Mouse (Mus musculus) cerebellum, postnatal 4 days (tissue): ENCODE results near the gene Sec24d.
"Not testable (repeated sequence)": the region's sequence is repeated elsewhere in the genome, so short reads cannot be mapped to it uniquely, and the experiment has no call there.

ENCODE experiments used
- DNase-seq, 2 experiments: peaks; one replicate each; pipeline ENCODE4 v3.0.0; 2022; ENCODE audit warnings: low spot score in 2 of 2, mixed read lengths in 1 of 2

The Sec24d gene

DNA sequence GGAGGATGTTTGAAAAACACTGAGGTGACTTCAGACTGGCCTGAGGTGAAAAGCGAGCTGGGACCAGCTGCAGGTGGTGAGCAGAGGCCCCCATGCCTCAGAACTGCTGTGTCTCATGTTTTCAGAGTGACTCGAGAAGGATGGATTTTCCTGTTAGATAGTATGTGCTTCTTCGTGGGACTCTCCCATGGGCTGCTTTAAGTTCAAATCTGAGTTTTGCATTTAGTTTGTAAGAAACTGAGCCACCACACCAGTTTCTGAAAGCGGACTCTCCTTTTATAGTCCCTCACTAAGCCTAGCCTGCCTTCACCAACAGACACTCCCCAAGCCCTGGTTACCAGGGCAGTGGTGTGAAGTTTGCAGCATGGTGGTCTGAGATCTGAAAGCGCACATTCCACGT, 70.6 kb downstream of the Sec24d start:
- DNase-seq: no peak

DNA sequence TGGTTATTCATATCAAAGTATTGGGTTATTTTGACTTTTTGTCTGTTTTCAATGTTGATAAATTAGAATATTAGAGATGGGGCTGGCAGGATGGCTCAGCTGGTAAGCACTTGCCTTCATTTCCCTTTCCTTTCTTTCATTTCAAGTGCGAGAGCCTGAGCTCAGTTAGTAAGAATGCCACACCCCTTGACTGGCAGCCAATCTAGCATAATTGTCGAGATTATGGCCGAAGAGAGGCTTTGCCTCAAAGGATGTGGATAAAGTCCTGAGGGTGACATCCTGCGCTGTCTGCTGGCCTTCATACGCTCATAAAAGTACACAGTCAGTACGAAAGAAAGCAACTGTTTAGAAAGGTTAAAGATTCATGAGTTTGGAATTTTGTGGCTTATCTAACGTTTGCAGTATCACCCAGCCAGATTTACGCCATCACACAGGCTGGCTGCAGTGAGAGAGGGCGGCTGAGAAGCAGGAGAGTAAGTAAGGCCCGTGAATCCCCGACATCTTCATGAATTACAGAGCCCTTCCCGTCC, 71.5 kb downstream of the Sec24d start:
- DNase-seq: no peak

DNA sequence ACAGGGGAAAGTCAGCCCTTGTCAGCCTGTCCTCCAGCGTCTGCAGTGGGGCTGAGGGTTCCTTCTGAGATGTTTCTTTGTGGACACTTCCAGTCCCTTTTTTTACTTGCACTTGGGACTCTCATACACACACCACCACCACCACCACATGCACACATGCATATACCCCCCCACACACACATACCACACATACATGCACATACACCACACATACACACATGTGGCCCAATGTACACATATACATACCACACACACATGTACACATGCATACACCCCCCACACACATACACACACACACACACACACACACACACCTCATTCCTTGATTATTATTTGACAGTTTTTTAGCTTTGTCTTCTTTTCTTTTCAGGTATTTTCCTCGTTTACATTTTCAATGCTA, 73.8 kb downstream of the Sec24d start:
- DNase-seq: no peak

DNA sequence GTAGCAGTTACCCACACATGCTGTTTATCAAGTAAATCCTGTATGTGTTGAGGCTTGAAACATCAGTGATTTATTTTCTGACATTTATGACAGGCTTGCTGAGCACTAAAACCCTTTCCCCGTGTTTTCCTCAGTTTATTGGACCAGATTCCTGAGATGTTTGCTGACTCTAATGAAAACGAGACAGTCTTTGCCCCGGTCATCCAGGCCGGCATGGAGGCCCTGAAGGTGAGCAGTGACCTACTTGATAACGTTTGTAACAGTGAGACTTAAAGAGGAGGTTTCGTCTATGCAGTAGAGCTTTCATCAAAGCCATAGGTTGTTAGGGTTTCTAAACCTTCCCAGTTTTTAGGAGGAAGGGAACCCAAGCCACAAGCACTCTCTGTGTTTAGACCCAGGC, 76.4 kb downstream of the Sec24d start:
- DNase-seq: no peak

DNA sequence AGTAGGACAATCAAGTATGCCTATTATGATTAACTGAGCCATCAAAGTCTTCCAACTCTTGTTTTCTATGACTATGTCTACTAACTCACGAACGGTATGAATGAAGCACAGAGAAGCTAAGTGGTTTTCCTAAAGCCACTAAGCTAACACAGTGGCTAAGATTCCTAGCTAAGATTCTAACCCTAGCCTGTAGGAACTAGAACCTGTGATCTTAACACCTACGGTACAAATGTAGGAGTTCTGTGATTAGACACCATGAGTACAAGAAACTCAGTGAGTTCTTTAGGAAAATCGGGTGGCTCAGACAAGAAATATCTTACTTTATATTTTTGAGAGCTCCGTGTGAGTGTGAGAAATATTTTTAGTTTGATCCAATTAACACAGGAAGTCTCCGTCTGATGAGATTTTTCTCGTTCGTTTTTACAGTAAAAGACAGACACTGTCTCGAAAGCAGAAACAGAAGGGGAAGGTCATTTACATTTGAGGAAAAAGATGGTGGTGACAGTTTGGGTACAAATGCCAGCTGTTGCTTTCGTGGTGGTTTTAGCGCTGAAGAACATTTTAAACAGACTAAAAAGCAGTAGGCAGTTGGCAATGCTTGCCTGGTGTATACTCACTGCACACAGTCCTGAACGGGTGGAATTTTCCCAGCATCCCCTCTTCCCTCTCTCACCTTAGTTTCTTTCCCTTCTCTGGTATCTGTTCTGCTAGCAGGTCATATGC, 81.0 kb downstream of the Sec24d start:
- DNase-seq: no peak

DNA sequence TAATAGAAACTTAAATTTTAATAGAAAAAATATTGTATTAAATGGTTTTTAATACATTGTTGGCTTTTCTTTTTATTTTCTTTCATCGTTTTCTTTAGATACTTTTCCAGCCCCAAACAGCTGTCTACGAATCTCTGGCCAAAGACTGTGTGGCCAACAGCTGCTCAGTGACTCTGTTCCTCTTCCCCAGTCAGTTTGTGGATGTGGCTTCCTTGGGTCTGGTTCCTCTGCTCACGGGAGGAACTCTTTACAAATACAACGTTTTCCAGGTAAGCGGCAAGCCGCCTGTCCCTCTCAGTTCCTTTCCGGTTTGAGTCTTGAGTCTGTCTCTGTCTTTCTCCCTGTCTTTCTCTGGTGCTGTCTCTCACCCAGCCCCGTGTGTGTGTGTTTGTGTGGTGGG, 83.3 kb downstream of the Sec24d start:
- DNase-seq: no peak

DNA sequence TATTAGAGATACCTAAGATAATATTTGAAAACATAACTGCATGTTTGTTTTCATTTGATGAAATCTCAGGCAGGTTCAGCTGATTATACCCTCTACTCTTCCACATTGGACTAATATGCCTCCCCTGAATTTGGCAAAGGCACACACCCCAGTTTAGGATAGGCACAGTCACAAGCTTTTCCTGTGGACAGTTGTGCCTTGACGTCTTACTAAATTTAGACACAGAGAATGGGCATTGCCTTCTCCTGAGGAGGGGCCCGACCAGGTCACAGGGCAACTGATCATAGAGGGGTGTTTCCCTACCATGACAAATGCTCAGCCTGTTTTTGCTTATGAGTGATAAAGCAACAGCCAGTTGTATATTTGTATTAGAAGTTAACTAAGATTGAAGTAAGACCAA, 84.3 kb downstream of the Sec24d start:
- DNase-seq: no peak

DNA sequence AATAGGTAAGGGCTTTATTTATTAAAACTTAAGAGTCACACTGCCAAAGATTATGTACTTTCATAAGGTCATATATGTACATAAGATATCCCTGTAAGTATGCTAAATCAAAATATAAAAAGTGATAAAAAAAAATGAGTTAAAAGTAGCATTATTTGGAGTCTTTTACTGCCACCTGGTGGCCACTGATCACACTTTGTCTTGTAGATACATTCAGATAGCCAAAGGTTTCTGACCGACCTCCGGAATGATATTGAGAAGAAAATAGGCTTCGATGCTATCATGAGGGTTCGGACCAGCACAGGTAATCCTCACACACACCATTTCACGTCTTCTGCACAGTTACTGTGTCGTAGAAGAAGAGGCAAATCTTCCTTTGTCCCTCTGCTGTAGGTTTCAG, 85.9 kb downstream of the Sec24d start:
- peak in 1 of 2 experiments; percentile 35 for DNase-seq

DNA sequence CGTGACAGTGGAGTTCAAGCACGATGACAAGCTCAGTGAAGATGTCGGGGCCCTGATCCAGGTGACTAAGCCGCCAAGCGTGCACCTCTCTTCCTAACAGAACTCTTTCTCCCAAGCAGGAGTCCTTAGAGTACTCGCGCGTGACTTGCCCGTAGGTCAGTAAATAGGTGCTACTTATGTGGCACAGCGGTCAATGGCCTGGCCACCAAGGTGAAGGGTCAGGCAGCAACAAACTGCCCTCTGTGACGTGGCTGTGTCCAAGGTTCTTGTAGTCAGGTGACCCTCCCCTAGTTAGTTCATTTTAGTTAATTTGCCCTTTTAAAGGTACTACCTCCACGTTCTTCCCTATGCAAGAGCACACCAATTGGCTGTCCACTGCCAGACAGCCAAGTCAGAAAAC, 86.4 kb downstream of the Sec24d start:
- no peak for DNase-seq

DNA sequence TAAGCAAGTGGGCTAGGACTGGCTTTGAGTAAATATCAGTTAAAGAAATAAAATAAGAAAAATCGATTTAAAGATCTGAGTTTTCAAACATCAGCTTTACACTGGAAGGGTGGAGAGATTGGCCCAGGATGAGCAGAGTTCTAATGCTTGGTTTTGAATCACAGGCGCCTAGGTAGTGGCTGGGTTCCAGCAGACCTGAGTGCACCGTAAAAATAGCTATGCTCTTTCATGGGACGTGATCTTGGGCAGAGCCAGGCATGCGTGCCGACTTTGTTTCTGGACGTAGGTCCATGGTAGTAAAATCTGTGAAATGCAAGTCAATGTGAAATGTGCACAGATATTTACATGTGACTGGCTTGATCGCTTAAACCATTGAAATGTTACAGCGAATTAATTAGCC, 87.1 kb downstream of the Sec24d start:
- DNase-seq: no peak

DNA sequence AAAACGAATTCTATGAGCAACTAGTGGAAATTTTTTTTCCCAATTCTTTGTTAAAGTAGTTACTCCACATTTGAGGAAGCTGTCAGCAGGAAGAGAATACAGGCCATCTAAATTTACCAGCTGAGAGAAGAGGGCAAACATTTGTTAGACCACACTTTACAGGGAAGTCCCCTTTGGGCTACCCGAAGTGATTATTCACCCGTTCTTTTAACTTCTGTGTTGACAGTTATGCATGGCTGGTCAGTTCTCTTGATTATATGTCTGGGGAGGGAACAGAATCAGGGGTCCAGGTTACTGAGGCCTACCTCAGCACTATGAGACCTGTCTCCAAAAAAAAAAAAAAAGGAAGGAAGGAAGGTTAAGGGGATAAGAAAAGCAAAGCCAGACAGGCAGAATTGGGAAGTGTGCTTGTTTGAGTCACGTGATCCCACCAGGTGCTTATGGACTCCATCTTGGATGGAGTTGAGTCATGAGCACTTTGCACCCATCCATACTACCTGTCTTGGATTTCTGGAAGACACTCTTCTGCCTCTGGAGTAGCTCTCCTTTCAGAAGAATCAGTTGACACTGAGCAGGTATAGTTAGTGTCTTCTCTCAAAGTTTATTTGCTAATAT, 89.2 kb downstream of the Sec24d start:
- DNase-seq: no peak

DNA sequence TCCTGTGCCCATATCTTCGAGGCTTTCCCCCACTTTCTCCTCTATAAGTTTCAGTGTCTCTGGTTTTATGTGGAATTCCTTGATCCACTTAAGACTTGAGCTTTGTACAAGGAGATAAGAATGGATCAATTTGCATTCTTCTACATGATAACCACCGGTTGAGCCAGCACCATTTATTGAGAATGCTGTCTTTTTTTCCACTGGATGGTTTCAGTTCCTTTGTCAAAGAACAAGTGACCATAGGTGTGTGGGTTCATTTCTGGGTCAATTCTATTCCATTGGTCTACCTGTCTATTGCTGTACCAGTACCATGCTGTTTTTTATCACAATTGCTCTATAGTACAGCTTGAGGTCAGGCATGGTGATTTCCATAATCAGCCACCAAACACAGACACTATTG, 99.6 kb downstream of the Sec24d start:
- DNase-seq: not testable (repeated sequence)

DNA sequence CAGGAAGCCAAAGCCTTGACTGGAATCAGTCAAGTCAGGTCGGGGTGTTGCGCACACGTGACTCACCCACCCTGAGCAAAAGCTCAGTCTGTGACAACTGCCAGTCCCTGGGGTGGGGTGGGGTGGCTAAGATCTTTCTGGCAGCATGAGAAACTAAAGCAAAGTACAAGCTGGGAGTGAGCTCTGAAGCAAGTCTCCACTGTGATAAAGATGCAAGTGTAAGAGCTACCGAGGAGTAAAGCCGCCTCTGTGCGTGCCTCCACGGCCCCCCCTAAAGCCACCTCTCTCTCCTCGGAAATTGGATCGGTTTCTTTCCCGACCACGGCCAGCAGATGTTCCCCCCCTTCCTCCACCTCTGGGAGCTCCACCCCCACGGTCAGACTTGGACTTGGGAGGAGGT, 101.9 kb downstream of the Sec24d start:
- DNase-seq: no peak

DNA sequence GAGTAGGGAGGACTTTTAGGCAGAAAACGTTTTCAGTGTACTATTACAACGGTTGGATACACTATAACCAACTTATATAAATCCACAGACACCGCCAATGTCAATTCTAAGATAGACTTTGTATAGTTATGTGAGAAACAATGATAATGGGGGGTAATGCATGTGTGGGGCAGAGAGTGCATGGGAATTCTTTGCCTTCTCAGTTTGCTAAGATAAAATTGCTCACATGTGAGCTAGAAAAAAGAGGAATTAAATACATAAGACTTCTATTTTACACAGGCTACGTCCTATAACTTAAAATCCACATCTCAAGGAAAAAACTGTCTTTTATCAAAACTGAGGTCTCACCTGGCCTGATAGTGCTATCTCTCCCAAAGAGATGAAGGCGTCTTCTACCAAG, 103.7 kb downstream of the Sec24d start:
- no peak for DNase-seq

DNA sequence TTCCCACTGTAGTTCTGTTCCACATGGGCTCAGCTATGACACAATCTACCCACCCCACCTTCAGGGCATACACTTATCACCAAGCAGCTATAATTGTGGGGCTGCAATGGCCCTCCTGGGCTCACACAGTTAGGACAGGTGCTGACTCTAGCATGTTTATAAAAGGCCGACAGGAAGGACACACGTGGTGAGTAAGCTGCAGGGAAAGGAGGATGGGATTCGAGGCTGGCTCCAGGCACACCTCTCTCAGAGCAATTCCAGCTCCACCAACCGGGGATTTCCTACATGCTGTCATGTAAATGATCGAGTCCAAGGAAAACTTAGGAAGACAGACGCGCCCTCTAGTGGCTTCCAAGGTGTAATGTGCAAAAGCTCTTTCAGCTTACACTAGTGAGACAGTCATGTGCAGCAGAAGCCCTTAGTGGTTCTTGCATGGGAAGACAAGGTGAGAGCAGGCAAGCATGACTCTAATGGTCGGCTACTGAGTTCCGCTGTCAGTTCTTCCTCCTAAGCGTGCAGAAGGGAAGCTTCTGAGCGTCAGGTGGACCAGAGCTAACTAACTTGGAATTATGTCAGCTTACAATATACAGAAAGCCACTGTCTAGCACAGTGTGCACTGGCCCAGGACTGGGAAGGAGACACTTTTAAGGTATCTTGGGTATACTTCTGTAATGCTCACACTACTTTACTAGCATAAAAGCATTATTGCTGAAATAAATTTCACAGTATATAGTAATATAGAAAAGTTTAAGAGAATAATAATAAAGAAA, 104.7 kb downstream of the Sec24d start:
- peak; percentile 33 to 67 for DNase-seq

DNA sequence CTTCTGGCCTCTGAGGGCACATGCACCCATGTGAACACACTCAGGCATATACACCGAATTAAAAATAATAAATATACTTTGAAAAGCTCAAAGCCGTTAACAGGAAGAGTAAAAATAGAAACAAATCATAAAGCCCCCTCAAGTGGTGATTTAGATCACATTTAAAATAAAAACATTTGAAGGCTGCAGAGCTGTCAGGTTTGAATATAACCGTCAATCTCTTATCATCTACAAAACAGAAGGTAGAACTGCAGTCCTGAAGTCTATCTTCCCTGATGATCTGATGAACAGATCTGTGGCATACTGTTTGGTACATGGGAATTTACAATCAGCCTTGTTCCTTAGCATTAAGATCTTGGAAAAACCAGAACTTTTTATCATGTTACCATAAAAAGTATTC, 109.3 kb downstream of the Sec24d start:
- DNase-seq: no peak

DNA sequence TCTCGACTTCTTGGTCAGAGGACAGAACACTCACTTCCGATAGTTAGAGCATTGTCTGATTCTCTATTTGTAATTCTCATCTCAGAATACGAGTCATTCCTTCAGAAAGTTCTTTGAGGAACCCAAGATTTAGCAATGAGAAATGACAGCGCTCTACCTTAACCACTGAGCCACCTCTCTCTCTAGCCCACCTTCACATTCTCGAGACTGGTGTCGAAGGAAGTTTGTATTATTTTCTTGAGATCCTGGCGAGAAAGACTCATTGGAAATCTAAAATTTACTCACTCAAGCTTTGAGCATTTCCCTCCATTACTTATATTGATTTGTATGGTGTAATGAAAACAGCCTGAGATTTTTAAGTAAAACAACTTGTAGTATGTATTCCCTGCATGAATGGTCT, 117.2 kb downstream of the Sec24d start:
- no peak for DNase-seq

DNA sequence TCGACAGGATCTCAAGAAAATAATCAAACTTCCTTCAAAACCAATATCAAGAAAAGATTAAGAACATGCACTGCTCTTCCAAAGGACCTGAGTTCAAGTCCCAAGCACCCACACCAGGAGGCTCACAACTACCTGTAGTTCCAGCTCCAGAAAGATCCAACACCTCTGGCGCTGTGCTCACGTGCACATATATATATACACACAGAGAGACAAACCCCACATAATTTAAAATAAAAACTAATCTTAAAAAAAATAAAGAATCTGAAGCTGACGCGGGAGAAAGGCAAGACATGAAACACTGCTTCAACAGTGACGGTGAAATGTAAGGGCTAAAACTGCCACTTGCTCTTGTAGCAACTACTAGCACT, 117.8 kb downstream of the Sec24d start:
- DNase-seq: no peak

DNA sequence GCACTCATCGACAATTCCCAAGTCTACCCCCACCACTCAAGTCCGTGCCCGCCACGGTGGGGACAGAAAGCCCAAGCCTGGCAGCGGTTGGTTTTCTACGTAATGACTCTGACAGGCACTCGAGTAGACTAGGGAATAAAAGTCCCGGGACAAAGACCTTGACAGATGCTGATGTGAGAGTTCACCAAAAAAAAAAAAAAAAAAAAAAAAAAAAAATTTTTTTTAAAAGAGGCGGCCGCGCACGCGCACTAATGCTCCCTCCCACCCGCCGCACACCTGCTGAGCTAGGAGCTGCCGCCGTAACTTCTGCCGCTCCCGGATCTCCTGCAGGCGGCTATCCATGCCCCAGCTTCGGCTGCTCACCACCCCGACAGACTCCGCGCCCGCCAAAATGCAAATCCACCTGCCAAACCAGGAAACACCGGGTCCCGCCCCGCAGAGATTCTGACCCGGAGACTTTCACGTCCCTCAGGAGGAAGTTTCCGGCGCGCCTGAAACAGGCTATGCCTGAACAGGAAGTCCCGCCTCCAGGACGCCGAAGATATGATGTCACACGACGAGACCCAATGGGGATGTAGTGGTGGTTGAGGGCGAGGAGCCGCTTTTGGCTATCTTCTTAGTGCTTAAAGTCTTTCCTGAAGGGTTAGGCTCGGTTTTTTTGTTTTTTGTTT, 118.4 kb downstream of the Sec24d start, which contains the start of gene Mettl14:
Mettl14 (minus strand) TSS at position 623 of the 671 bp plus-strand sequence.
- DNase-seq: peak; percentile 88 to 92

DNA sequence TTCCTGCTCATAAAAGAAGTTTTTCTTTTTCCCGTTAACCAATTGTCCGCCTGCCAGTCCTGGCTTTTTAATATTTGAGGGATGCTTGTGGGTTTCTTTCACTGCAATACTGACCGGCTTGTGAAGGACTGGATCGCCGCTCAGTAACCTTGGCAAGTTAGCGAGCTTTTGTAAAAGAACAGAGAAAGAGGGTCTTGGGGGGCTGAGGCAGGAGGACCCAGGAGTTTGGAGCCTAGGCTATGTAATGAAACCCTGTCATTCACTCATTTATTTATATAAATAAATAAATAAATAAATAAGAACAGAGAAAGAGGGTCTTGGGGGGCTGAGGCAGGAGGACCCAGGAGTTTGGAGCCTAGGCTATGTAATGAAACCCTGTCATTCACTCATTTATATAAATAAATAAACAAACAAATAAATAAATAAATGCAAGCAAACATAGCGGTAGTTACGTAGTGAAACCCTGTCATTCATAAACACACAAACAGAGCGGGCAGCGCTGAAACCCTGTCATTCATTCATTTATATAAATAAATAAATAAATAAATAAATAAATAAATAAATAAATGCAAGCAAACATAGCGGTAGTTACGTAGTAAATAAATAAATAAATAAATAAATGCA, 119.0 kb downstream of the Sec24d start:
- not testable (repeated sequence) for DNase-seq

DNA sequence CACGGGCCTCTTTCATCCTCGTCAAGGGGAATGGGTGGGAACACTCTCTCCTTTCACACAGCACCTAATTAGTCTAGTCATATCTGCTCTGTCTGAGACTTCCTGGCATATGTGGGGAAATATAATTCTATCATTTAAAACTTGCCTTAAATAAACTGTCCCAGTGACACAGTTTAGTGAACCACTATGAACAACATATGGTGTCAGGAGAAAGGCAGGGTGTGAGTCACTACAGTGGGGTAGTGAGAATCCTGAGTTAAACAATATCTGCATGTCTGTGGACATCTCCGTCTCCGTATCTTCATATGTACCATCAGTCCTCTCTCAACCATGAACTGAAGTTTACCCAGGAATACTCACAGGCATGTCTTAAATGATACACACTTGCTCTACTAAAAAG, 123.9 kb downstream of the Sec24d start:
- no peak for DNase-seq

DNA sequence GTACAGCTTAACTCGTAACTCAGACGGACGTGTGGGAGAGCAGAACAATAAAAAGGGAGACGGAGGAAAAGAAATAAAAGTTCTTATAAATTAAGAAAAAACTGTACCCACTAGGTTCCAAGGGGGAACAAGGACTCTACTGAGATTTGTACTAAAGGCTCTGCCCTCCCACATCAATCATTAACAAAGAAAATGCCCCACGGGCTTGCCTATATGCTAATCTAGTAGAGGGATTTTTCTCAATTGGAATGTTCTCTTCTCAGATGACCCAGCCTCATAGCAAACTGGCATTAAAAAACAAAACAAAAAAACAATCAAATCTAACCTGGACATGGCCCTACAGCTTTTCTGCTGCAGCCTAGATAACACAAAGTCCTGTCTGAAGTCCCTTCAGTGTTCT, 128.4 kb downstream of the Sec24d start:
- no peak for DNase-seq
